Mouse (Mus musculus) kidney, postnatal 25 days (tissue): Measurements from ENCODE around the gene Wfdc2.
A peak's percentile ranks its signal among the peaks of the same experiment; 100 is the strongest.

Experiments used
- DNase-seq, 2 experiments: peaks; one replicate each; pipeline ENCODE4 v3.0.0; 2021; ENCODE audit warnings: mixed read lengths in 2 of 2

The Wfdc2 gene

DNA sequence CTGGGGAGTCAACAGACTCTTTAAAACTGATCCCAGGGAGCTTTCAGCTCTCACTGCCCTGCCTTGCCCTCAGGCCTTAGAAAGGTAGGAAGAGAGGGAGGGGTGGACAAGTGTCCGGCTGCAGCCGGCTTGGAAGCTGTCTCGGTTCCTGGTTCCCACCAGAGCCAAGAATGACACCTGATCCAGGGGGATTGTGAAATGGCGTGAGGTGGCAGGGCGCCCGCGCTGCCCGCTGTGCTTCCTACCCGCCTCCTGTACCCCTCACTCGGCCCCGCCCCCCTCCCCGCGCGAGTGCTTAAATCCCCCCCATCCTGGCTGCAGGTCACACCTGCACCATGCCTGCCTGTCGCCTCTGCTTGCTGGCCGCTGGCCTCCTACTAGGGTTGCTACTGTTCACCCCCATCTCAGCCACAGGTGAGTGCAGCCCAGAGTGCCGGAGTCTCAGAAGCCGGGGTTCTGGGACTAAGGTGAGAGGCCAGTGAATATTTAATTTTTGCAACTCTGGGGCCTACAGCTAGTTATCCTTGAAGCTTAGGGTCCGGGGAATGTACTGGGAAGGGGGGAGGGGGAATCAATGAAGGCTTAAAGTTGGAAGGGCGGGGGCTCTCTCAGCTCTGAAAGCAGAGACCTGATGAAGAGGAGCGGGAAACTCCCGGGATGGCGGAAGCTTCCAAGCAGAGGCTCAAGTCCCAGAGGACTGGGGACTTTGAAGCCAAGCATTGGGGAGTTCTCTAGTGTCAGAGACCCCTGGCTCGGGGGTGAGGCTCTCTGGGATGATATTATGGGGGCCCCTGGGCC lies at the start of gene Wfdc2:
Gene Wfdc2, plus strand, starts transcription at position 23 of the 798 bp plus-strand sequence.
- DNase-seq: peak; percentile 68 to 92

DNA sequence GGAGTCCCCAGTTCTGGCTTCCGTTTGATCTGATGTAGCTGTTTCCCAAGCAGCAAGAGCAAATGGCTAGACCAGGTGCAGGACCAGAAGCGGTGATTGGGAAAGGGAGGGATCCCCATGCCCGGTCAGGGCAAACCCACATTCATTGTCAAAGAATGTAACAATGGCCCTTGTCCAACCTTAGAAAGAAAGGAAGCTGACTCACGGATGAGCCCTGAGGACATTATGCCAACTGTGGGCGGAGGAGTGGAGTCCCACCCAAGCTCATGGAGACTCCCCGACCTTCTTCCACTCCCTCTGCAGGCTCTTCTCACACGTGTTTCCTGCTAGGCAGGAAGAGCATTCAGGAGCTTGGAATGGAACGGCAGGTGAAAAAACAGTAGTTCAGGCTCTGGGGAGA lies 48.8 kb upstream of the Wfdc2 start:
- DNase-seq: peak; percentile 56 to 80

DNA sequence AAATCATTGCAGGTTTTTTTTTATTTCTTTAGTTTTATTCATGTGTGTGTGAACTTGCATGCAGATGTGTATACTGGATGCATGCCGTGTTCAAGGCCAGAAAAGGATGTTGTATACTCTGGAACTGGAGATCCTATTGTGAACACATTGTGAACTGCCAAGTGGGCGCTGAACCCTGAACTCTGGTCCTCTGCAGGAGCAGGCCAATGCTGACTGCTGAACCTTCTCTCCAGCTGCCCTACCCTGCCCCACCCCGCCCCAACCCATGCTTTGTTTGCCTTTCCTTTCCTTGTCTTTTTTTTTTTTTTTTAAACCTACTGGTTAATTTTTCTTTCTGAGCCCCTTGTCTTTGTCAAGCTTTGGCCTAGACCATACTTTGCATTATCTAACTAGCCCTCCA lies 47.3 kb upstream of the Wfdc2 start:
- peak; percentile 34 to 53 for DNase-seq

DNA sequence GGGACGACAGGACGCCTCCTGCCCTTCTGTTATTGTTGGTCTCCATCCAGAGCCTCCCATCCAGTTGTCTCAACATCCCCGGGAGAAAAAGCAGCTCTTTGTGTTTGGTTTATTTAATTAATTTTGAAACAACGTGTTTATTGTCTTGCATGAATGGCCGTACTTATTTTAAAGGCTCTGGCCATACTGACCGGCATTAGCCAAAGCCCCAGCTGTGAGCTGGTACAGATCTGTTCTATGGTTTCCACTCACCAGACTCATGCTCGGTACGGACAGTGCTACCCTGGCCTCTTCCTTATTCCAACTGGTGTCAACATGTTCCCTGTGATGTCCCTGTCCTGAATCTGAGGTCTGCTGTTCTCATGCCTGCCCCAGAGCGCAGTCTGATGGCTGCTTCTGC lies 46.3 kb upstream of the Wfdc2 start:
- DNase-seq: no peak

DNA sequence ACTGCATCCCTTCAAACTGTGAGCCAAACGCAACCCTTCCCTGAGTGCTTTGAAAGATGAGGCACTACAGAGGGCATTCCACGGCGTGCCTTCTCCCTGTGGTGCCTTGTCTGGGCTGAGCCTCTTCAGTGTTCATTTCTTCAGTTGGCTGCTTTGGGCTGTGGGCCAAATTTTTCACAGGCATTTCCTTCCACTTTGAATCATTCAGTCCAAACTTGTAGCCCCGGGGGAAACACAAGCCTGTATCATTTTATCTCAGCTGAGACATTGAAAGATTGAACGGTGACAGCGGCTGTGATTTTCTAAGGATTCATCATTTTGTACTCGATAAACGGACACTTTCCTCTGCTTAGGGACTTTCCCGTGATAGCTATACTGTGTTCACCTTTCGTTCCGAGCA lies 45.6 kb upstream of the Wfdc2 start:
- DNase-seq: peak; percentile 20 to 48

DNA sequence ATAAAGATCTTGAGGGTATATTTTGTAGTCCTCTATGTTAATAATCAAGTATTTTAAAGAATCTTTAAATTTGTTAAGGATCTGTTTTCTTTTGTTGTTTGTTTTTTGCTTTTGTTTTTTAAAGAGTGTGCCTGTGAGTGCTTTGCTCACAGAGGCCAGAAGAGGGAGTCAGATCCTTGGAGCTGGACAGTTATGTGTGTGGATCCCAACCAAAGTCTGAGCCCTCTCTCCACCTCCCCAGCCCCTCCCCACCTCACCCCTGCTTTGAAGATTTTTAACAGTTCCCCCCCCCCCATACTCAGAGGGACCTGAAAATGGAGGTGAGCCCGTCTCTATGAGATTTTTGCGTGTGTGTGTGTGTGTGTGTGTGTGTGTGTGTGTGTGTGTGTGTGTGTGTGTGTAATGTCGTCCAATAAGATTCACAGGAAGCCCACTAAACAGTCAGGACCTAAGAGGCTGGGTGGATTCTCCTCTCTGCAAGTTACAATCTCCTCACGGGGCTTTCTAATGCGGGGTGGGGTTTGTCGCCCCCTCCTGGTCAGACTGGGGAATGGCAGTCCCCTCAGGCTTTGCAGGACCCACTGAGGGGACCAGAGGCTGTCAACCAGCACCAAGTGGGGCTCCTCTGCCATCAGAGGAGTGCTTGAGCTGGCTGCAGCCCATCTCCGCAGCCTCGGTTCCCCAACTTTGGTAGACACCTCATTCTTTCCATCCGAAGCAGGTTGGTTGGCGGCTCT lies 44.6 kb upstream of the Wfdc2 start:
- DNase-seq: peak; percentile 65 to 67

DNA sequence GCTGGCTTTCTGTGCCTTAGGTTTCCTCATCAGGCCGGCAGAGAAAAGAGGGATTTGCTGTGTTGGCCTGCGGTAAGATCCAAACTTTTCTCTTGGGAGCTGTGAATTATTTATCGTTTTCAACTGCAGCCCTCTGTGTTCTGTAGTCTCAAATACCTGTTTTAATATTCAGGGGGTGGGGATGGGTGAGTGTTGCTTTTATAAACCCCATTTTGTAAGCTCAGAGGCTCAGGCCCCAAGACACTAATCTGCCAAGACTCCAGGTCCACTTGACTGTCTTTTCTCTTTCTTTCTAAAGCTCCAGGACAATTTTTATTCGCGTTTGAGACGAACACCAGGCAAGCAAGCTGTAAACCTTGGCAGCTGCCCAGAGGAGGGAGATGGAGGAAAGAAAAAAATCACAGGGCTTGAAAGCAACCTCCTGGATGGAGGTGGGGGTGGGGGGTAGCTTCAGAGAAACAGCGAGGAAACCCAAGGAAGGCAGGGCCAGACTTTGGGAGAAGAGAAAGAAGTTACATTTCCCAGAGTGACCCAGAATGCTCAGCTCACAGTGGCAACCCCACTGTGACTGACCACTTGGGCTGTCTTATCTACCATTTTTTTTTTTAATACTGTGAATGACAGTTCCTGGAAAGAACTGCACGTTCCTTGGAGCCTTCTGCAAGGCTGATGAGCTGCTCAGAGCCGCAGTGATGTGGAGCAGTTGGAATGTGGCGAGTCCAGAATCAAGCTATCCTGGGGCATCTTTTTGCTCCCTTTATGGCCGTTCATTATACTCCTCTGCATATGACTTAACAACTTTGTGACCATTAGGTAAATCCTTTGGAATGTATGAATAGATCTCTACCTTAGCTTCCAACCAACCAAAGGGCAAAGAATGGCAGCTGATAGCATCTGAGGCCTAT lies 43.7 kb upstream of the Wfdc2 start:
- no peak for DNase-seq

DNA sequence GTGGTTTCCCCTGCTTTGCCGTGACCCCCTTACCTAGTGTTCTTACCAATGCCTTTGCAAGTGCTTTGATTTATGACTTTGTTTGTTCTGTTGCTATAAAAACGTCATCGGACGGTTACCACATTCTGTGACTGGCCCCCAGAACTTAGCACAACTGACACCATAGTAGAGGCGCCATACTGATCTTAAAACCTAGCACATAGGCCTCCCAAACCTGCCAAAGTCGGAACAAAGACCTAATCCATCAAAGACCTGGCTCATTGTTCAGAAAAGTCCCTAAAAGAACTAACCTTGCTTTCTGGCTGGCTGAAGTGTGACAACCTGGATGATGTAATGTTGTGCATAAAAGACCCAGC lies 43.1 kb upstream of the Wfdc2 start:
- no peak for DNase-seq

DNA sequence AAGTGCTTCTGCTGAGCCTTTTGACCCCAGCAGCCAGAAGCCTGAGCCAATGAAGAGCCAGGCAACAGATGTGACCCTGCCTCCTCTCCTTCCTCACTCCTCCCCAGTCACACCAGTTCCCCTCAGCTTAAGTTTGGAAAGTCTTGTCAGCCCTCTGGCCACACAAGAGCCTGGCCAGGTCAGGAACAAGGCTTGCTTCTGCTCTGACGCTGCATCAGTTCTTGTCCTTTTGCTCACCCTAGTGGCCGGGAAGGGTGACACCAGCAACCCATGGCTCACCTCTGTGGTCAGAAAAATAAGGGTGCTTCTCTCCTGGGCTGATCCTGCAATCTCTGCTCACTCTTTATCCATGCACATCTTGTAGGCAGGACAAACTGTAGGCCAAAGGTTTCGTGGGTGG lies 41.4 kb upstream of the Wfdc2 start:
- peak; percentile 74 to 84 for DNase-seq

DNA sequence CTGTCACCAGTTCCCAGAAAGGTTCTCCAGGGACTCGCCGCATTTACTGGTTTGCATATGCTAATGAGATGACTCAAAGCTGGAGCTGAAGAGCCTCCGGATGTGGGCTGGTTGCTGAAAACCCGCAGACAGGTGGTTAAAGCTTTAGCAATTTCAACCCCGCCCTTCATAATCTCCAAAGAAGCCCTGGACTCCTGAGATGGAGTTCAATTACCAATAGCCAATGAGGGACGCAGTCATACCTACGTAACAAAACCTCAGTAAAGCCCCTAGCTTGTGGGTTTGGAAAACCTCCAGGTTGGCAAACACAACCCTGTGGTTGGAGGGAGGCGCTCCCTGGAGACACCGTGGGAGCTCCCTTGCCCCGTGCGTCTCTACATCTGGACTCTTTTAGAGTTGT lies 40.4 kb upstream of the Wfdc2 start:
- DNase-seq: no peak

DNA sequence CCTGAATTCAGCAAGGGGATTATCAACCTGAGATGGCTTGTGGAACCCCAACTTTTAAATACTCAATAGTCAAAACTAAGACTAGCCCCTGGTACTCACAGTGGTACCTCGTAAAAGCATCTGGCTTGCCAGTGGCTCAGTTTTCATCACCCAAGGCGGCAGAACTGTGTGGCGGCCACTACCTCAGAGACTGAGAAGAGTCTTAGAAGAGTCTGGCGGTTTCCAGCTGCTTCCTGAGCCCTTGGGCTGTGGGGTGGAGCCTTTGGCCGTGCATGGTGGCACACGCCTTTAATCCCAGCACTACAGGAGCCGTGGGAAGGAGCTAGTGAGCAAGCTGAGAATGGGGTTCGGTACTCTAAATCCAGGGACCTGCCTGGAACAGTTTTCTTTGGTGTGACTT lies 39.9 kb upstream of the Wfdc2 start:
- DNase-seq: no peak

DNA sequence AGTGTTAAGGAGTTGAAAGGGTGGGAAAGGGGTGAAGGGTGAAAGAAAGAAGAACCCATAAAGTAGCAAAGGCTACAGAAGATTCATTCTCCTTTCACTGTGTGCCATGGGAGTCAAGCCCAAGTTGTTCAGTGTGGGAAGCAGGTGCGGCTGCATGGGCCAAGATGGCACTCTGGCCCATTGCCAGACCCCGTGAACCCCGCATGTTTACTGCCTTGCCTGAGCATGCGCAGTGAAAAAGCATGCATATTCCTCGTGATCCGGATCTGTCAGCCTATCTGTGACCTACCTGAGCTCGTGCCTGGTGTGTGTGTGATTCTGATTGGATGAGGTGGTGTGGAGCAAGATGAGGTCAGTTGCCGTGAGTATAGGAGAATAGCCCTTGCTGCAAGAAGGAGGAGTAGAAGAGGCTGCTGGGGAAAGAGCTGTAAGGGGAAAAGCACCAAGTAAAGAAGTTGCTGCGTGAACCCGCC lies 38.9 kb upstream of the Wfdc2 start:
- DNase-seq: no peak

DNA sequence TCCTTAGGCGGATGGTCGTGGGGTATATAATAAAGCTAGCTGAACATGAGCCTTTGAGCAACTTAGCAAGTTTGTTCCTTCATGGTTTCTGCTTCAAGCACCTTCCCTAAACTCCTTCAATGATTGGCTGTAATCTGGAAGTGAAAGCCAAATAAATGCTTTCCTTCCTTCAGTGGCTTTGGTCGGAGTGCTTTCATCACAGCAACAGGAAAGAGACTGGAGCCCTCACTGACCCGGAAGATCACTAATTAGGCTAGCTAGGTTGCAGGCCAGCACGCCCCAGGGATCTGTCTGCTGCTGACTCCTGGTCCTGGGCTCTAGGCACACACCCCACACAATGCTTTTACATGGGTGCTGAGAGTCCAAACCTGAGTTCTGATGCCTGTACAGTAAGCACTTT lies 33.7 kb upstream of the Wfdc2 start:
- no peak for DNase-seq

DNA sequence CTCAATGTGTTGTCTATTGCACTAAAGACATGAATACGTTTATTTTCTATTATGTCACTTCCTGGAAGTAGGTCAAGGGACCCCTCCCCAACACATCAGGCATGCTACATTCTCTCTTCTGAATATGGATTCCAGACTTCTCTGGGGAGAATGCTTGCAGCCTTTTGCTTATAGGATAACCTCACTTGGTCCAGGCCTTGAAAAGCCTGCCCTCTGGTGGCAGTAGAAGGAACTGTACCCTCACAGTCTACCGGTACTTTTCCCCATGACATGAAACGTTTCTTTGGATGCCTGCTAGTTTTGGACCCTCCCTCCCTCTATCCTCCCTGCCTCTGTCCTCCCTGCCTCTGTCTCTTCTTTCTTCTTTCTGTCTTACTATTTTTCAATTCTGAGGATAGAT lies 31.0 kb upstream of the Wfdc2 start:
- DNase-seq: peak; percentile 73 to 85

DNA sequence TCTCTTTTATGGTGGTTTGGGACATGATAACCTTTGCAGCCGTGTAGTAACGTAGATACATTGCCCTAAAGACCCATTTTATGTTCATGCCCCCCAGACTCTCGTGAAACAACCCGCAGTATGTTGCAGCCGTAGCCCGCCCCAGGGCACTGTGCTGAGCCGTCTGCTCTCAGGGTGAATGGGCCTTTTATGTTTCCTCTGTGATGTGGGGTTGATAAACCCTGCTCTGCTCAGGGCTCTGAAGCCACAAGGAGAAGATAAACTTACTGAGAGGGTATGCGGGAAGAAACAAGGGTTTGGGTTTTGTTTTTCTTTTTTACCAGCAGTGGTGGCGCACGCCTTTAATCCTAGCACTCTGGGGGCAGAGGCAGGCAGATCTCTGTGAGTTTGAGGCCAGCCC lies 27.9 kb upstream of the Wfdc2 start:
- DNase-seq: no peak

DNA sequence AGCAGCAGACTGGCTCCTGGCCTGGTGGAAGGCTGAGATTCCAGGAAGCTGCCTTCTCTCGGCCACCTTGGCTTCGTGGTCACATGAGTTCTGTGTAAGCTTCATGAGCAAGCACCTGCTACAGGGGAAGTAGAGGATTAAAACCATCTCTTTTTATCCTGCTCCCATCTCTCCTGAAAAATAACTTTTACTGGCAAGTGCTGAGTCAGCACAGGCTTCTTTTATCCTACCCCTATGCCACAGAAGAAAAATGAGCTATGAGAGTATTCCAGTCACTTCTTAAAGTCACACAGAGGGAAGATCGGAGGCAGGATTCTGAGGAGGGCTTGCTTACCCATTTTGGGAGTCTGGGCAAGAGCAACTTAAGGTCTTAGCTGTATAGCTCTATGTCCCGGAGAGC lies 25.2 kb upstream of the Wfdc2 start:
- no peak for DNase-seq

DNA sequence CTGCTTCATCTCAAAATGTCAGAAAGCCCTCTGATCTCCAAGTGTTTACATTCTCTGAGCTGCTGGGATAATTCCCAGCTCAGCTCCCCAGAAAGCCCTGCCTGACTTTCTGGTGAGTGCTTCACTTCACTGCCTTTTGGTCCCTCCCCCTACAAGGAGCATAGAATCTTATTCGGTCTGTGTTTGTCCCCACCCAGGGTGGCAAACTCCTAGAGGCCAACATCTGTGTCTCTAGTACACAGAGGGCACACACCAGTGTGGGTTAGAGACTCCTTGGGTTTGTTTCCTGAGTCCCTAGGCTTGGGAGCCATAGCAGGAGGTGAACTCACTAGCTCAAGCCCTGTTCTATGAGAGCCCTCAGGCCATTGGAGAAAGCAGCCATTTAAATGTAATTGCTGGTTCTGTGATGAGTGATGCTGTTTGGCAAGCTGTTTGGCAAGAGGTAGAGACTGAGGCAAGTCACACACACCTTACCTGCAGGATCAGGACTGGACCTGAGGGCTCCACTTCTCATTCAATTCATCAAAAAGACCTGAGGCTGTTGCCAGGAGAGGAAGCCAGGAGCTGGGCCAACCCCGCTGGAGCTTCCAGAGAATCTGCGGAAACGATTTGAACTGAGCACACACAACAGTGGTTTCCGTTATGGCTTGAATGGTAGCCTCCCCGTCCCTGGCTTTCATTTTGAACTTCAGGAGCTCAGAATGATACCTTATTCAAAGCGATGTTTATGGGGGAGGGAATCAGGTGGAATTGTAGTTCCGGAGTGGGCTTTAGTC lies 21.4 kb upstream of the Wfdc2 start:
- no peak for DNase-seq

DNA sequence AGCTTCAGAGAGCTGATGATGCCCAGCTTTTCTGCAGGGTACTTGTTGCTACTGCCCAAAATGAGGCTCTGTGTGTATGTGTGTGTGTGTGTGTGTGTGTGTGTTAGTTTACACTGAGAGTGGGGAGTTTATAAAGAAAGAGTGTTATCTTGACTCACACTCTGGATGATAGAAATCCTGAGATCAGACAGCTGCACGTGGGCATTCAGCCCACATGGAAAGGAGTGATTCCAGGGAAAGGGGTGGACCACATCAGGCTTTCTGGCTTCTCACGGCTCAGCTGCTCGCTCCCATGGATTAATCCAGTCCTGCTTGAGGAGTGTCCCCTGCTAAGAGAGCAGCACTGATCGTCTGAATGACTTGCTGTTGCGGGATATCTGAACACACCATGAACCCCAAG lies 20.1 kb upstream of the Wfdc2 start:
- no peak for DNase-seq

DNA sequence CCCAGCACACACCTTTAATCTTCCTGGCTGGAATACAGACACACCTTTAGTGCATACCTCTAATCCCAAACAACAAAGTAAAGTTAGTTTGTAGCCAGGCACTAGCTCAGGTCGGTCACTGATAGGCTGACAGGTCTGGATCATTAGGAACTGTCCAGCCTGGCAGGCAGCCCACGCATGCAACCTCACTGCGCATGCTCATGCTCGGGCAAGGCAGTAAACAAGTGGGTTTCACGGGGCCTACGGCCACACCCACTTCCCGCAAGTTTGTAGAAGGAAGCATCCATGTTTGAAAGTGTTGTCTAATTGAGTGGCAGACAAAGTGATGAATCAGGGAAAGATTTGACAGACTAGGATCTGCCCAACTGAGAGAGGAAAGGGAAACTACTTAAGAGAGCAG lies 19.6 kb upstream of the Wfdc2 start:
- peak in 1 of 2 experiments; percentile 58 for DNase-seq

DNA sequence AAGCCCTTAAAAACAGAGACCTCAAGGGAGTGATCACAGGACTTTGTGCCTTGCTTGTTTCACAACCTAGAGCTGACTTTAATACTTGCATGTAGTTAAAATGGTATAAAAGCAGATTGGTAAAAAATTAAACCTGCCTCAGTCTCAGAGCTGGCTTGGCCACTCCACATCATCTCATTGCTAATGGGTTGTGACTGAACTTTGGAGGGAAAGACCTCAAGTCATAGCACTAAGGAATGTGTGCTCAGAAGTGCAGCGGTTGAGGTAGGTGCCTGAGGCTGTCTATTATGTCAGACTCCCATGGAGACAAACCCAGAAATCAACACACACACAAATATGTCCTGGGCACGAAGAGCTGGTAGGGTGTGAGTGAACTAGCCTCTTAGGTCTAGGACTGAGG lies 18.5 kb upstream of the Wfdc2 start:
- peak; percentile 55 to 76 for DNase-seq

DNA sequence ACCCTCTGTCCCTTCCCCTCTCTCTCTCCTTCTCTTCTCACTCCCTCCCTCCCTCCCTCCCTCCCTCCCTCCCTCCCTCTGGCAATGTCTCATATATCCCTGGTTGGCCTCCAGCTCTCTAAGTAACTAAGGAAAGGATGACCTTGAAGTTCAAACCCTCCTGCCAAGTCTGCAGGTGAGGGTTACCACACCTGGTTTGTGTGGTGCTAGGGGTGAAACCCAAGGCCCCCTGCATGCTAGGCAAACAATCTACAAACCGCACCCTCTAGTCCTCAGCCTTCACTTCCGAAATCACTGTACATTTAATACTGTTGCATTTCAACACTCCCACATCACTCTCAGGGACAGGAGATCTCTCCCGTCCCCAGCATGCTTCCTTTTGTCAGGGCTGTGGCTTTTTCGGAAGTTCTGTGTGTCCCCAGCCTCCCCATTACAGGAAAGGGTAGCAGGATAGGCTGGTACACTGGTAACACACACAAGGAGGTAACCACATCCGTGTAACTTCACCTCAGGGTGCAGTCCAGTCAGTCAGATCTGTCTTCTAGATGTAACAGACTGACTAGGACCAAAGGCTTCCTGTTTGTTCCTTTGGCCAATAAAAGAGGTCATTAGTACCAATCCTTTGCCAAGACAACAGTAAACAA lies 17.6 kb upstream of the Wfdc2 start:
- no peak for DNase-seq

DNA sequence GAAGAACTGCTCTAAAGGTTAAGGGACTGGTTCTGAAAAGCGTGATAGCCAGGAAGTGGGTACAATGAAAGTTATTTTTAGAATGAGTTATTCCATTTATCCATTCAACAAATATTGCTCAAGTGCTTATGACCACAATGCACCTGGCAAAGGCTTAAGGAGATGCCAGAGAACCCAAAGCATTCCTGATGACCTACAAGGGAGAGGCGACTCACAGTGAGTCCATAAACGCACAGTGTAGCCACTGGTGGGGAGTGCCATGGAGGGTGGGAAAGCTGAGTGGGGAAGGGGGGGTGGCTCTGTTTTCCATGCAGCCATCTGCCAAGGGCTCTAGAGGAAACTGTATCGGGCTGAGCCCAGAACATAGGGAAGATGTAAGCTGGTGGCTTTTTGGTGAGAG lies 12.9 kb upstream of the Wfdc2 start:
- no peak for DNase-seq
